Mouse (Mus musculus): ENCODE data around the gene Cdc42ep2. TPM values are rescaled to one million over a fixed set of nuclear protein-coding genes. Genes with fewer than 3 reads are reported as not detected.
"Not testable (repeated sequence)": the region's sequence is repeated elsewhere in the genome, so short reads cannot be mapped to it uniquely, and the experiment has no call there.

The Cdc42ep2 gene
- polyA plus RNA-seq, 1 experiment from 2014 or later, result 12.4 TPM

- Histone ChIP-seq H3K27me3 (replicated peaks; ENCODE audit: control insufficient read depth, insufficient read depth, low read length) (no peaks in the 10 kb centered on the region), H3K4me2 (ENCODE audit: low read length) (no peak overlapping the region)
Measured at GRCm38 (mm10) chr19:5887234-5887815, 37.3 kb downstream of the Cdc42ep2 start.

GRCm38 (mm10) chr19:5885838-5886237 is 38.8 kb downstream of the Cdc42ep2 start:
- no peak overlapping the region for H3K27ac ChIP-seq (ENCODE audit: low read length)
- 60% methylated on average over 4 of the region's 4 CpGs for WGBS
- no peak for ATAC-seq

More at GRCm38 (mm10) chr19:5887234-5887815, 37.3 kb downstream of the Cdc42ep2 start:
- Histone ChIP-seq H3K9me3 (ENCODE audit: control insufficient read depth, low read length) (no peaks in the 10 kb centered on the region), H3K4me1 (replicated peaks; ENCODE audit: control insufficient read depth, insufficient read depth, low read length) (peaks cover 10% of the 10 kb centered on the region), H3K27ac (ENCODE audit: low read length) (no peak overlapping the region), H3K4me3 (replicated peaks; ENCODE audit: low read length) (no peak overlapping the region), H3K36me3 (ENCODE audit: control insufficient read depth, insufficient read depth) (no peaks in the 10 kb centered on the region), H3K9ac (replicated peaks; ENCODE audit: low read depth, low read length) (no peak overlapping the region)
- WGBS, result 84% methylated on average over 3 of the region's 3 CpGs
- ATAC-seq, result no peak

GRCm38 (mm10) chr19:5883935-5884334 is 40.7 kb downstream of the Cdc42ep2 start:
- Histone ChIP-seq H3K4me3 (replicated peaks; ENCODE audit: low read length) (no peak overlapping the region), H3K27me3 (replicated peaks; ENCODE audit: control insufficient read depth, insufficient read depth, low read length) (no peaks in the 10 kb centered on the region), H3K4me2 (ENCODE audit: low read length) (no peak overlapping the region), H3K4me1 (replicated peaks; ENCODE audit: control insufficient read depth, insufficient read depth, low read length) (no peaks in the 10 kb centered on the region), H3K9me3 (ENCODE audit: control insufficient read depth, low read length) (no peaks in the 10 kb centered on the region), H3K36me3 (ENCODE audit: control insufficient read depth, insufficient read depth) (no peaks in the 10 kb centered on the region), H3K27ac (ENCODE audit: low read length) (no peak overlapping the region), H3K9ac (replicated peaks; ENCODE audit: low read depth, low read length) (no peak overlapping the region)
- no peak for ATAC-seq
- 72% methylated on average over 1 of the region's 1 CpGs for WGBS

More at GRCm38 (mm10) chr19:5885838-5886237, 38.8 kb downstream of the Cdc42ep2 start:
- Histone ChIP-seq H3K4me1 (replicated peaks; ENCODE audit: control insufficient read depth, insufficient read depth, low read length) (no peaks in the 10 kb centered on the region), H3K9ac (replicated peaks; ENCODE audit: low read depth, low read length) (no peak overlapping the region), H3K36me3 (ENCODE audit: control insufficient read depth, insufficient read depth) (no peaks in the 10 kb centered on the region), H3K9me3 (ENCODE audit: control insufficient read depth, low read length) (no peaks in the 10 kb centered on the region), H3K4me3 (replicated peaks; ENCODE audit: low read length) (no peak overlapping the region), H3K27me3 (replicated peaks; ENCODE audit: control insufficient read depth, insufficient read depth, low read length) (no peaks in the 10 kb centered on the region), H3K4me2 (ENCODE audit: low read length) (no peak overlapping the region)

DNA sequence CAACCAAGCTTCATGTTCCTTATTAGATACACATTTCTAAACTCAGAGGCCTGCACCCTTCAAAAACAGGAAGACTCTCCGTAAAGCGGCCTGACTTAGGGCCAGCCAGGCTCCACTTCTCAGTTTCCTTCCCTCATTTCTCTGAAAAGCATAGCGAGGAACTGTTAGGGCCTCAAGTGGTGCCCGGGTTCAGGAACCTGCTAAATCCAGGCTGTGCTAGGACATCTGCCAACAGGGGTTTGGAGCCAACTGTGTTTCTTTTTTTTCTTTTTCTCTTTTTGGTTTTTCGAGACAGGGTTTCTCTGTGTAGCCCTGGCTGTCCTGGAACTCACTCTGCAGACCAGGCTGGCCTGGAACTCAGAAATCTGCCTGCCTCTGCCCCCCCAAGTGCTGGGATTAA is 42.5 kb downstream of the Cdc42ep2 start:
- not testable (repeated sequence) for H3K27ac ChIP-seq (ENCODE audit: low read length); H3K27me3 ChIP-seq (replicated peaks; ENCODE audit: control insufficient read depth, insufficient read depth, low read length); H3K4me3 ChIP-seq (replicated peaks; ENCODE audit: low read length); H3K9ac ChIP-seq (replicated peaks; ENCODE audit: low read depth, low read length); H3K36me3 ChIP-seq (ENCODE audit: control insufficient read depth, insufficient read depth); H3K4me1 ChIP-seq (replicated peaks; ENCODE audit: control insufficient read depth, insufficient read depth, low read length); H3K4me2 ChIP-seq (ENCODE audit: low read length); H3K9me3 ChIP-seq (ENCODE audit: control insufficient read depth, low read length); ATAC-seq
- 83% methylated on average over 5 of the region's 5 CpGs for WGBS

- Histone ChIP-seq H3K4me1 (replicated peaks; ENCODE audit: control insufficient read depth, insufficient read depth, low read length) (no peaks in the 10 kb centered on the region; the same call in 1 of the 2 replicates), H3K36me3 (ENCODE audit: control insufficient read depth, insufficient read depth) (no peaks in the 10 kb centered on the region), H3K27me3 (replicated peaks; ENCODE audit: control insufficient read depth, insufficient read depth, low read length) (no peaks in the 10 kb centered on the region), H3K9me3 (ENCODE audit: control insufficient read depth, low read length) (no peaks in the 10 kb centered on the region), H3K27ac (ENCODE audit: low read length) (no peak overlapping the region), H3K4me3 (replicated peaks; ENCODE audit: low read length) (no peak overlapping the region), H3K9ac (replicated peaks; ENCODE audit: low read depth, low read length) (no peak overlapping the region), H3K4me2 (ENCODE audit: low read length) (no peak overlapping the region)
- ATAC-seq, result no peak
- WGBS, result 95% methylated on average over 6 of the region's 6 CpGs
Measured at GRCm38 (mm10) chr19:5881155-5881554, 43.5 kb downstream of the Cdc42ep2 start.

DNA sequence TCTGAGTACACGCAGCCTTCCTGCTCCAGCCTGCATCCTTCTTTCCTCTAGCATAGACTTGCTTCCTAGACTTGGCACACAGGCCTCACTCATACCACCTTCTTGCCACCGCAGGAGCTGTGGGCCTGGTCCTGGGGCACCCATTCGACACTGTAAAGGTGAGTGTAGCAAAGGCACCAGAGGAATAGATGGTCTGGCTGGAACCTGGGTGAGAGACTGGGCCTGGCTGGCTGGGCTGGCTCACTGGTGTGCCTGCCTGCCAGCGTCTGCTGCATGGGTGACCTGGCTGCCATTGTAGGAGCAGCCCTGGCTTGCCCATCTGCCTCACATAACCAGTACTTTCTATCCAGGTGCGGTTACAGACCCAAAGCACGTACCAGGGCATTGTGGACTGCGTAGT is 44.9 kb downstream of the Cdc42ep2 start:
- Histone ChIP-seq H3K9me3 (ENCODE audit: control insufficient read depth, low read length) (no peaks in the 10 kb centered on the region), H3K4me1 (replicated peaks; ENCODE audit: control insufficient read depth, insufficient read depth, low read length) (peaks cover 5% of the 10 kb centered on the region), H3K4me3 (replicated peaks; ENCODE audit: low read length) (no peak overlapping the region), H3K27ac (ENCODE audit: low read length) (no peak overlapping the region), H3K27me3 (replicated peaks; ENCODE audit: control insufficient read depth, insufficient read depth, low read length) (no peaks in the 10 kb centered on the region), H3K9ac (replicated peaks; ENCODE audit: low read depth, low read length) (no peak overlapping the region), H3K36me3 (ENCODE audit: control insufficient read depth, insufficient read depth) (no peaks in the 10 kb centered on the region), H3K4me2 (ENCODE audit: low read length) (no peak overlapping the region)
- ATAC-seq, result no peak
- WGBS, result 90% methylated on average over 7 of the region's 7 CpGs

DNA sequence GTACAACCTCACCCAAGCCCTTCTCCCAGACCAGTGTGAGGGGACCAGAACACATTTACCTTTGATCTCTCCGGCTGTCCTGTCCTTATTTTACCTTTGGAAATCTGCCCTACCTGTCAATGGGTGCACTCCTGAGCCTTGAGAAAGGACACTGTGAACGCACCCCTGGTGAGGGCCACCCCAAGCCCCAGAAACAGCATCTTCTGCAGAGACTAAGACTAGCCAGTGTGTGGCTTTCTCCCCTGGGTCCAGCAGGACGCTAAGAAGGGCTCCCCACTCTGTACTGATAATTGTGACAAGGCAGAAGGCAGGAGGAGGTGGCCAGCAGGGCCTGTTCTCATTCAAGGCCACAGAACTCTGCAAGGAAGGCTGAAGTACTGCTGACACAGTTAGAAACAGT is 45.7 kb downstream of the Cdc42ep2 start:
- WGBS, result 82% methylated on average over 3 of the region's 3 CpGs
- Histone ChIP-seq H3K4me3 (replicated peaks; ENCODE audit: low read length) (no peak overlapping the region), H3K4me2 (ENCODE audit: low read length) (no peak overlapping the region), H3K9me3 (ENCODE audit: control insufficient read depth, low read length) (no peaks in the 10 kb centered on the region), H3K27me3 (replicated peaks; ENCODE audit: control insufficient read depth, insufficient read depth, low read length) (no peaks in the 10 kb centered on the region), H3K27ac (ENCODE audit: low read length) (no peak overlapping the region), H3K36me3 (ENCODE audit: control insufficient read depth, insufficient read depth) (no peaks in the 10 kb centered on the region), H3K9ac (replicated peaks; ENCODE audit: low read depth, low read length) (no peak overlapping the region), H3K4me1 (replicated peaks; ENCODE audit: control insufficient read depth, insufficient read depth, low read length) (peaks cover 13% of the 10 kb centered on the region)
- no peak for ATAC-seq

- Histone ChIP-seq H3K27me3 (replicated peaks; ENCODE audit: control insufficient read depth, insufficient read depth, low read length) (no peaks in the 10 kb centered on the region), H3K4me2 (ENCODE audit: low read length) (no peak overlapping the region), H3K9ac (replicated peaks; ENCODE audit: low read depth, low read length) (no peak overlapping the region), H3K4me1 (replicated peaks; ENCODE audit: control insufficient read depth, insufficient read depth, low read length) (peaks cover 15% of the 10 kb centered on the region), H3K36me3 (ENCODE audit: control insufficient read depth, insufficient read depth) (no peaks in the 10 kb centered on the region), H3K27ac (ENCODE audit: low read length) (no peak overlapping the region), H3K9me3 (ENCODE audit: control insufficient read depth, low read length) (no peaks in the 10 kb centered on the region), H3K4me3 (replicated peaks; ENCODE audit: low read length) (no peak overlapping the region)
- no peak for ATAC-seq
- WGBS, result 81% methylated on average over 7 of the region's 7 CpGs
Measured at GRCm38 (mm10) chr19:5878362-5878722, 46.3 kb downstream of the Cdc42ep2 start.

DNA sequence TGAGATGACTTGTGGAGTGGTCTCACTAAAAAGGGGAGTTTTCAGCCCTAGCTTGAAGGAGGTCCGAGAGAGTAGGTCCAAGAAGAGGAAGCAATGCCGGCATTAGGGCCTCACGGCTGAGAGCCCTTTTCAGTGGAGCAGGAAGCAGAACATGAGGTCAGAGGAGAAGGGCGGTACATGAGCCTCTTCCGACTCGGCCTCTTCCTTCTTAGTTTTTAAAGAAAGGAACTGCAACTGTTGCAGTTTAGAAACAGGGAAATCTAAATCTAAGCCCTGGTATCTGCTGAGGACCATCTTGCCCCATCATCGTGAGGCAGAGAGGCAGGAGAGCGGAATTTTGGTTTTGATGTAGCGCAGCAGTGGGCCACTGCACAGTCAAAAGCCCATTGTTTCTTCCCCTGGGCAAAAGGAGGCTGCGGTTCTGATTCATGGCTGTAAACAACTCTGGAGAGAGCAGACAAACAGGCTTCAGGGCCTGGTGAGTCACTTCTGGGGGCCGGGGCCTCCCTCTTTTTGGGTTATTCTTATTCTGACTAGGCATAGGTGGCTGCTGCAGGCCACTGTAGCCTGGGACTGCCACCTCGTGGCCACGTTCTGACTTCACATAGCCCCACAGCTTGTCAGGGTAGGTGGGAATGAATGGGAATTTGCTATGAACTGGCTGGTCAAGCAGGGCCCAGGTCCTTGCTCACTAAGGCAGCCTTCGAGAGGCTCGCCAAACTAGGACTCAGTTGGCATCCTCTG is 46.8 kb downstream of the Cdc42ep2 start, which contains the start of gene Slc25a45:
TSS of gene Slc25a45 (plus strand) at position 191 of the 744 bp plus-strand sequence.
- 43% methylated on average over 15 of the region's 15 CpGs for WGBS
- 0 out of 2 replicates have a peak within 1 kb of the TSS, but pooled peaks have one; percentile 29 for H3K27ac ChIP-seq (ENCODE audit: low read length)
- peak within 1 kb of the TSS; percentile 44 for H3K9ac ChIP-seq (replicated peaks; ENCODE audit: low read depth, low read length)
- ATAC-seq, result peak; percentile 36; the same call in 1 of the 2 replicates
- H3K4me2 ChIP-seq (ENCODE audit: low read length), result no peak within 1 kb of the TSS
- peaks cover 15% of the 10 kb centered on the region for H3K4me1 ChIP-seq (replicated peaks; ENCODE audit: control insufficient read depth, insufficient read depth, low read length)
- no peak within 1 kb of the TSS for H3K4me3 ChIP-seq (replicated peaks; ENCODE audit: low read length)
- no peaks in the 10 kb centered on the region for H3K9me3 ChIP-seq (ENCODE audit: control insufficient read depth, low read length)
- H3K27me3 ChIP-seq (replicated peaks; ENCODE audit: control insufficient read depth, insufficient read depth, low read length), result no peaks in the 10 kb centered on the region
- H3K36me3 ChIP-seq (ENCODE audit: control insufficient read depth, insufficient read depth), result no peaks in the 10 kb centered on the region

Data from forebrain, embryonic 16.5 days (tissue).